Mouse (Mus musculus): ENCODE measurements around the gene Eif4g3. TPM values are rescaled to one million over a fixed set of nuclear protein-coding genes. Genes with fewer than 3 reads are reported as not detected.

Gene Eif4g3
- polyA plus RNA-seq, 1 experiment from 2014 or later, result 38.9 TPM

DNA sequence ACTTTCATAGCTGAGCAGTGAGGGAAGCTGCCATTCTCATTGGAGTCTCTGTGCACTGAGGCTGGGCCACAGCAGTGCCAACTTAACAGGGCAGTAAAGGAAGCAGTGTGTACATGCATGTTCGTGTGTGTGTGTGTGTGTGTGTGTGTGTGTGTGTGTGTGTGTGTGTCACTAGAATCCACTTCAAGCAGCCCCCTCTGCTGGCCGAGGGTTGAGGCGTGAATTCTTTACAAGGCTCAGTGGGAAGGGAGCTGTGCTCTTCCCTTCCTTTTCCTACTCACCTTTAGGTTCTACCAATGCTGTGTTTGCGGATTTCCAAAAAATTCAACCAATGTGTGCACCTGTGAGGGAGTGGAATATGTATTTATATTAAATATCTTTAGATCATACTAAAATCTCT is 41.0 kb downstream of the Eif4g3 start:
- Histone ChIP-seq H3K9ac (no peak overlapping the region), H3K4me1 (peaks cover 22% of the 10 kb centered on the region), H3K36me3 (peaks cover 48% of the 10 kb centered on the region), H3K9me3 (no peaks in the 10 kb centered on the region), H3K27ac (no peak overlapping the region), H3K27me3 (no peaks in the 10 kb centered on the region), H3K4me3 (no peak overlapping the region), H3K4me2 (no peak overlapping the region)
- ATAC-seq (ENCODE audit: insufficient number of reproducible peaks, insufficient read depth, low FRiP score, low TSS enrichment, low read depth), result no peak
- 79% methylated on average over 4 of the region's 4 CpGs for WGBS

DNA sequence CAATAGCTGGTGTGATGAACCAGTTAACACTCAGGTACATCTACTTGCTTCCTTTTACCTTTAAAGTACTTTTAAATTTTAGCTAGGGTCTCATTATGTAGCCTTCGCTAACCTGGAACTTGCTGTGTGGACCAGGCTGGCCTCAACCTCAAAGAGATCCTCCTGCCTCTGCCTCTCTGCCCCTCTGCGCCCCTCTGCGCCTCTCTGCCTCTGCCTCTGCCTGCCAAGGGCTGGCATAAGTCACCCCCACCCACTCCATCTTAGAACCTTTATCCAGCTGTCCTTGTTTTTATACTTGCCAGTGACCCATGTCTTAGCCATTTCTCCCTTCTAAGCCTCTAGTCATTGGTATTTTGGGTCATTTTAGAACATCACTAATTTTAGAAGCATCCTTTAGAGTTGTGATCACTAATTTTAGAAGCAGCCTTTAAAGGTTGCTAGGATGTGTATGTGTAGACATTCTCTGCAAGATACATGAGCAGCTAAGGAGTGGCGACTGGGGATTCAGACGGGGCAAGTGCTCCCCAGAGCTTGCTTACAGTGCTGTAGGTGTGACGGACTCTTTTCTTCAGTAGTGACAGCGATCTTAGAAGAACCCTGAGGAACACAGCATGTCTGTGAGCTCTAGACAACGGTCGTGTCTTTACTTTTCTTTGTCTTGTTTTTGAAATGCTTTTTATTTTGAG is 42.8 kb downstream of the Eif4g3 start:
- Histone ChIP-seq H3K9me3 (no peaks in the 10 kb centered on the region), H3K4me2 (no peak overlapping the region), H3K36me3 (peaks cover 57% of the 10 kb centered on the region), H3K9ac (no peak overlapping the region), H3K4me3 (no peak overlapping the region), H3K4me1 (peaks cover 25% of the 10 kb centered on the region), H3K27me3 (no peaks in the 10 kb centered on the region), H3K27ac (no peak overlapping the region)
- 91% methylated on average over 9 of the region's 9 CpGs for WGBS
- ATAC-seq (ENCODE audit: insufficient number of reproducible peaks, insufficient read depth, low FRiP score, low TSS enrichment, low read depth), result no peak

DNA sequence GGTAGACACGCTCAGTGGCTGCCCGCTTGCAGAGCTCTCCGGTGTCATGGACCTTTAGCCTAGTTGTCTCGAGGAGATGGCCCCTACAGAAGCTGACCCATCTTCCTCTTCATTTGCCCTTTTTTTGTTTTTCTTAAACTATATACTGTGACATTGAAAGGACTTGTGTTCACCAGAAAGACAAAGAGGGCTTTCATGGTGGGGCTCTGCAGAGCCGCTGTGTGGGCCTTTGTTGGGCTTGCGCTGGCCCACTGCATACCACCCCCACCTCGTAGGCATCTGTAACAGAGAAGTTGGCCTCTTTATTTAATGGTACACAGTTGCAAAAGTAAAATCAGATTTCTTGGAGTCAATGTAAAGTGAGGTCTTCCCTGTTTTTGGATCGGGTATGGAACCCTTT is 44.3 kb downstream of the Eif4g3 start:
- ATAC-seq (ENCODE audit: insufficient number of reproducible peaks, insufficient read depth, low FRiP score, low TSS enrichment, low read depth), result no peak
- Histone ChIP-seq H3K27me3 (no peaks in the 10 kb centered on the region), H3K4me2 (no peak overlapping the region), H3K27ac (peak overlapping the region; percentile 64), H3K4me3 (no peak overlapping the region), H3K36me3 (peaks cover 47% of the 10 kb centered on the region), H3K4me1 (peaks cover 35% of the 10 kb centered on the region), H3K9ac (no peak overlapping the region), H3K9me3 (no peaks in the 10 kb centered on the region)
- 42% methylated on average over 8 of the region's 8 CpGs for WGBS

DNA sequence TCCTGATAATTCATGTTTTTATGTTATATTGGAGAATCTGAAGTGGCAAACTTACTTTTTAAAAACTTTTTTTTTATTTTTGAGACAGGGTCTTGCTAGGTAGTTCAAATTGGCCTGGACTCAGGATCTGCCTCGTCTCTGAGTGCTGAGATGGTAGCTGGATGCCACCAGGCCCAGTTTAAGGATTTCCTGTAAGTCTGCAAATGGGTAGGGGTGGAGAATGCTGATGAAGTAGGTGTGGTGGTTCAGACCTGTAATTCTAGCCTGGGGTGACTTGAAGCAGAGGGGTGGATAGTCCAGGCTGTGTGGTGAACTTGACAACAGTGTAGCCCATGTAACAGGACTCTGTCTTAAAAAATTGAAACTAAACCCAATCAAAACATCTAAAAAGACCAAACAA is 45.1 kb downstream of the Eif4g3 start:
- no peak for ATAC-seq (ENCODE audit: insufficient number of reproducible peaks, insufficient read depth, low FRiP score, low TSS enrichment, low read depth)
- 66% methylated on average over 1 of the region's 1 CpGs for WGBS
- H3K36me3 ChIP-seq, result peaks cover 39% of the 10 kb centered on the region

DNA sequence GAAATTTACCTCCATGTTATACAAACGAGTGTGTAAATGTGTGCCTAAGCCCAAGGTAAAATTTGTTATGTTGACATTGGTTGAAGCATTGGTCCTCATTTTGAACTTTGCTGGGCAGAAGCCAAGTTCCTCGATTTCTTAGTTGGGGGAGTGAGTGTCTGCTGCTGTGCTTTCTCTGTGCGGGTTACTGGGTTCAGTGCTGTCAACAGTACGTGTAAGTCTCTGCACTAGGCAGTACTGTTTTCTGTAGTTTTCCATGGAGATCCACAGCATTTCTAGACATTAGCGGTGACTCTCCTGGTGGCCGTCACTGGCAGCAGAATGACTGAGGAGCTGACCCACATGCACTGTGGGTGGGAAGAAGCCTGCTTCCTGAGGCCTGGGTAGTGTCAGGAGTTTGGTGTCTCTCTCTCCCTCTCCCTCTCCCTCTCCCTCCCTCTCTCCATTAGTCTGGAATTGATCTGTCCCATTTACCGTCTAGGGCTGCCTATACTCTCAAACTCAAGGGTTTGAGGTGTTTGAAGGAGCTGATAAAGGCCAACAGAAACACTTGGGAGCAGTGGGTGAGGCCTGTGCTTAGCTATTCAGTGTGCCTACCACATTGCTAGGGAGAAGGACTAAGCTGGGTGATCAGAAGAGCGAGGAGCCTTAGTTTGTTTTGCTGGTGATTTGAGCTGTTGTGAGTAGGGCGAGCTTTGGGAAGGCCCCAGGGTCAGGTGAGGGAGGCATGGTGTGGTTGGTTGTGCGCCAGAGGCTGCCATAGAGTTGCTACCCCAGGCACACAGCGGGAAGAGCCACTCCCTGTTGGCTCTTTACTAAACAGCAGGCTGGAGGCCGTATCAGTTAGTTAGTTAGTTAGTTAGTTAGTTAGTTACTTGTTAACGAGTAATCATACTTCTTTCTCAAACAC is 45.8 kb downstream of the Eif4g3 start:
- Histone ChIP-seq H3K36me3 (peaks cover 37% of the 10 kb centered on the region), H3K27ac (peak overlapping the region; percentile 9; the same call in 1 of the 2 replicates)
- 68% methylated on average over 13 of the region's 13 CpGs for WGBS

More for the DNA sequence above, 45.1 kb downstream of the Eif4g3 start:
- no peak overlapping the region for H3K4me2 ChIP-seq
- no peaks in the 10 kb centered on the region for H3K9me3 ChIP-seq
- no peak overlapping the region for H3K9ac ChIP-seq
- H3K4me1 ChIP-seq, result peaks cover 35% of the 10 kb centered on the region
- H3K4me3 ChIP-seq, result no peak overlapping the region
- H3K27ac ChIP-seq, result no peak overlapping the region
- H3K27me3 ChIP-seq, result no peaks in the 10 kb centered on the region

DNA sequence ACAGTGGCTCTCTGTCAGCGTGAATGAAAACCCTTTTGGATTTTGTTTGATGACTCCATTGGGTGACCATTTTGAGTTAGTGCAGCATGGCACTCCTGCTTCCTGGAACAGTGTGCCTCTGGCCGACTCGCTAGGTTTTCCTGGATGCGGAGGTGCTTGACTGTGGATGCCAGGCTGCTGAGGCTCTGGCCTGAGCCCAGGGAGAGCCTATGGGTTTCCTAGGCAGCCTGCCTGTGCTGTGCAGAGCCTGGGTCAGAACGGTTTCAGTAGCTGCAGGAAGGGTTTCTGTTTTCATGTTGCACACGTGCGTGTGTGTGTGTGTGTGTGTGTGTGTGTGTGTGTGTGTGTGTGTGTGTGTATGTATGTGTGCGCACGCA is 46.4 kb downstream of the Eif4g3 start:
- peaks cover 35% of the 10 kb centered on the region for H3K36me3 ChIP-seq
- no peaks in the 10 kb centered on the region for H3K27me3 ChIP-seq
- no peak overlapping the region for H3K4me2 ChIP-seq
- H3K4me1 ChIP-seq, result peaks cover 35% of the 10 kb centered on the region
- H3K27ac ChIP-seq, result no peak overlapping the region
- no peak for ATAC-seq (ENCODE audit: insufficient number of reproducible peaks, insufficient read depth, low FRiP score, low TSS enrichment, low read depth)
- no peak overlapping the region for H3K9ac ChIP-seq
- 82% methylated on average over 9 of the region's 9 CpGs for WGBS
- no peak overlapping the region for H3K4me3 ChIP-seq
- no peaks in the 10 kb centered on the region for H3K9me3 ChIP-seq

More for the DNA sequence above, 45.8 kb downstream of the Eif4g3 start:
- Histone ChIP-seq H3K4me3 (no peak overlapping the region), H3K27me3 (no peaks in the 10 kb centered on the region), H3K9me3 (no peaks in the 10 kb centered on the region), H3K4me2 (no peak overlapping the region), H3K9ac (no peak overlapping the region), H3K4me1 (peaks cover 35% of the 10 kb centered on the region)
- no peak for ATAC-seq (ENCODE audit: insufficient number of reproducible peaks, insufficient read depth, low FRiP score, low TSS enrichment, low read depth)

DNA sequence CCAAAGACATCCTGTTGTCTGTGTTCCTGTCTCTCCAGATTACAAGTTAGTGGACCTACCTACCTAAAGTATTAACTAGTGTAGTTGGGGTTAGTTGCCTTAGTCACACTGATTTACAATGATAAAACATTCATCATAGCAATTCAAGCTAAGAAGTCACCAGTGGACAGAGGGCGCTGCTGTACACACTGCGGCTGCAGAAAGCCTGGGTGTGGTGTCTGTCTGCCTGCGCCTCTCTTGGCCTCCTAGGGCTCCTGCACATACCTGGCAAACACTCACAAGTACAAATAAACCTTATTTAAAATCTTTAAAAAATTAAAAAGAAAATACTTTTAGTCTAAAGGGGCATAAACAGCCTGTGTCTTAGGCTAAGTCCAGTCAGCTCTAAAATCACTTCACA is 47.8 kb downstream of the Eif4g3 start:
- peaks cover 39% of the 10 kb centered on the region for H3K36me3 ChIP-seq
- H3K4me3 ChIP-seq, result no peak overlapping the region
- no peaks in the 10 kb centered on the region for H3K27me3 ChIP-seq
- no peak for ATAC-seq (ENCODE audit: insufficient number of reproducible peaks, insufficient read depth, low FRiP score, low TSS enrichment, low read depth)
- H3K27ac ChIP-seq, result no peak overlapping the region
- no peak overlapping the region for H3K9ac ChIP-seq
- peaks cover 35% of the 10 kb centered on the region for H3K4me1 ChIP-seq
- H3K9me3 ChIP-seq, result no peaks in the 10 kb centered on the region
- no peak overlapping the region for H3K4me2 ChIP-seq
- 89% methylated on average over 3 of the region's 3 CpGs for WGBS

DNA sequence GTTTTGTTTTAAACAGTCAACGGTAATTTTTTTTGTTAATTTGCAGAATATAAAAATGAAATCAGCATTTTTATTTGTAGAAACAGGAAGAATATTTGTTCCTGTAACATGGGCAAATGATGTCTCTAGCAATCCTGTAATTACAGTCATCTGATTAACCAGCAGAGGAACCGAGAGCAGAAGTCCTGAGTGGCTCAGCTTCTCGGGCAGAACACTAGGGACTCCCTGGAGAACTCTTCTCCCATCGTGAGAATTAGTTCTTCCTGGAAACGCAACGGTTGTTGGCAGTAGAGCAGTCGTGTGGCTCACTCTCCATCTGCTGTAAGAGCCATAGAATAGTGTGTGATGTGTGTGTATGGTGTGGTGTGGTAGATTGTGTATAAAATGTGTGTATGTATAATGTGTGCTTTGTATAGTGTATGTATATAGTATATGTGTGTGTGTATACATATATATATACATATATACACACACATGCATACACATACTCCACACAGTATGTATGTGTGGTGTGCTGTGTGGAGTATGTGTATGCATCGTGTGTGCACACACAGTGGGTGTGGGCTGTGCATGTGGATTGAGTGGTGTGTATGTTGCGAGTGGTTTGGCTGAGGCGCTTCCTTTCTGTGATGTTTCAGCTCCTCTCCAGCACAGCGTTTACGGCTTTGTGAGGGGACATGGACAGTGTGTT is 48.9 kb downstream of the Eif4g3 start:
- Histone ChIP-seq H3K27ac (no peak overlapping the region), H3K9me3 (no peaks in the 10 kb centered on the region), H3K36me3 (peaks cover 45% of the 10 kb centered on the region), H3K27me3 (no peaks in the 10 kb centered on the region), H3K4me2 (no peak overlapping the region), H3K4me1 (peaks cover 30% of the 10 kb centered on the region), H3K4me3 (no peak overlapping the region), H3K9ac (no peak overlapping the region)
- 74% methylated on average over 12 of the region's 12 CpGs for WGBS
- ATAC-seq (ENCODE audit: insufficient number of reproducible peaks, insufficient read depth, low FRiP score, low TSS enrichment, low read depth), result no peak

DNA sequence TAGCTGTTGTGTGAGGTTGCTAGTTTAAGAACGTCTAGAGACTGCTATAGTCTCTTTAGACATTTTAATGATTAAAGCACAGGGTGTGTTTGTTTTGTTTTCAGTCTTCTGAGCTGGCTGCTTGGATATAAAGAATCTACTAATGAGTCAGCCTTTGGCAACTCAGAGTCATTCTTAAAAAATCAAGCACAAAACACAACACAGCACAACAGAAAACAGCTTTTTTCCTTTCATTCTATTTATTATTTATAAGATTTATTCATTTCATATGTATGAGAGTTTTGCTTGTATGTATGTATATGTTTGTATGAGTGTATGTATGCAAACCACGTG is 49.4 kb downstream of the Eif4g3 start:
- peaks cover 25% of the 10 kb centered on the region for H3K4me1 ChIP-seq
- no peaks in the 10 kb centered on the region for H3K9me3 ChIP-seq
- no peak overlapping the region for H3K4me3 ChIP-seq
- H3K27ac ChIP-seq, result no peak overlapping the region
- ATAC-seq (ENCODE audit: insufficient number of reproducible peaks, insufficient read depth, low FRiP score, low TSS enrichment, low read depth), result no peak
- H3K9ac ChIP-seq, result no peak overlapping the region
- peaks cover 47% of the 10 kb centered on the region for H3K36me3 ChIP-seq
- H3K27me3 ChIP-seq, result no peaks in the 10 kb centered on the region
- no peak overlapping the region for H3K4me2 ChIP-seq
- 59% methylated on average over 2 of the region's 2 CpGs for WGBS

DNA sequence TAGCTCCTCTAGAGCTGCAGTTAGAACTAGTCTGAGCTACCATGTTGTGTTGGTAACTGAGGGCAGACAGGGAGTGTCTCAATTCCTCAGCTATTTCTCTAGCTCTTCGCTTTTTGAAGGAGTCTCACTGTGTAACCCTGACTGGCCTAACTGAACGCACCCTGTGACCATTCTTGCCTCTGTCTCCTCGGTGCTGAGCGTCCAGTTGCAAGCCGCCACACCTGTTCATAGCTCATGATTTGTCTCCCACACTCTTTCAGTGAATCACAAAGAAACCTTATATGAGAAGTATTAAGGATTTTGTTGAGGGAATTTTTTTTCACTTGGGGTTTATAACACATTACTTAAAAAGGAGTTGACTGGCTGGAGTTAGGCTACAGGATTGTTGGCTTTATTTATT is 49.8 kb downstream of the Eif4g3 start:
- H3K9ac ChIP-seq, result no peak overlapping the region
- H3K36me3 ChIP-seq, result peaks cover 51% of the 10 kb centered on the region
- H3K27ac ChIP-seq, result no peak overlapping the region
- H3K27me3 ChIP-seq, result no peaks in the 10 kb centered on the region
- no peak overlapping the region for H3K4me3 ChIP-seq
- ATAC-seq (ENCODE audit: insufficient number of reproducible peaks, insufficient read depth, low FRiP score, low TSS enrichment, low read depth), result no peak
- peaks cover 23% of the 10 kb centered on the region; the same call in 1 of the 2 replicates for H3K4me1 ChIP-seq
- no peaks in the 10 kb centered on the region for H3K9me3 ChIP-seq
- no peak overlapping the region for H3K4me2 ChIP-seq
- 93% methylated on average over 5 of the region's 5 CpGs for WGBS

DNA sequence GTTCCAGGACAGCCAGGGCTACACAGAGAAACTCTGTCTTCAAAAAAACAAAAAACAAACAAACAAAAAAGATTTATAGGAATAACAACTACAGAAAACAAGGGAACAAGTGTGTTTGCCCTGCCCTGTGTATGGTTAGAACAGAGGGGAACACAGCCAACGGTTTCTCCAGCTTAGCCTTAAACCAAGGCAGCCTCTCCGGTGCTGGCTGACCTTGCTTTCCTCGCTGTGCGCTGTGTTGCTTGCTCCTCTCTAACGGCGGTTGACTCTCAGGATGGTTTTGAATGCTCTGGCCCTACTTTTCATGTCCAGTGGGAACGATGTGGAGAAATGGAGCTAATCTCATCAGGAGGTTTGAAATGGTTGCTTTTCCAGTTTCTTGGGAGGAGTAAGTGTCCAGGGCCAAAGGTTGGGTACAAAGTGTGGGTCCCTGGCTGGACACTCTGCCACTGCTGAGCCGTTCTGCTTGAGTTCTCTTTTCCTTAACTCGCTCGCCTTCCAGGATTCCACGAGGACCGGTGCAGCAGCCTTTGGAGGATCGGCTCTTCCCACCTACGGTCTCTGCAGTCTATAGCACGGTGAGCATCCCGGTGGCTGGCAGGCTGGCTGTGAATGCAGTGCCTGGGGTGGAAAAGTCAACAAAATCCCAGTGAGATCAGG is 52.1 kb downstream of the Eif4g3 start:
- ATAC-seq (ENCODE audit: insufficient number of reproducible peaks, insufficient read depth, low FRiP score, low TSS enrichment, low read depth), result no peak

More for the DNA sequence above, 52.1 kb downstream of the Eif4g3 start:
- Histone ChIP-seq H3K9me3 (no peaks in the 10 kb centered on the region), H3K4me3 (no peak overlapping the region), H3K4me2 (no peak overlapping the region), H3K27me3 (no peaks in the 10 kb centered on the region), H3K4me1 (peaks cover 16% of the 10 kb centered on the region; the same call in 1 of the 2 replicates), H3K9ac (no peak overlapping the region), H3K27ac (no peak overlapping the region), H3K36me3 (peaks cover 52% of the 10 kb centered on the region)
- WGBS, result 97% methylated on average over 16 of the region's 16 CpGs
